Mouse (Mus musculus) liver, embryonic 13.5 days (tissue): Measurements from ENCODE around the gene Dab2ip. TPM values are rescaled to one million over a fixed set of nuclear protein-coding genes. Genes with fewer than 3 reads are reported as not detected.

Experiments used
- ATAC-seq: fragments of 200-750 bp; cut with Nextera tagmentation; 2 replicates; pipeline ENCODE4 v1.8.0; 2017; ENCODE audit warnings: low read depth, mild to moderate bottlenecking, moderate number of reproducible peaks, moderate library complexity
- DNase-seq: peaks from one replicate; pipeline ENCODE4 v3.0.0; 2022
- H3K27ac ChIP-seq: fragments of 300-500 bp; sonication (generic); 2 replicates; pipeline ENCODE4 v1.5.1; 2015; ENCODE audit warnings: moderate library complexity, mild to moderate bottlenecking, inconsistent platforms
- H3K27me3 ChIP-seq: fragments of 300-500 bp; sonication (generic); 2 replicates; pipeline ENCODE4 v1.6.1; 2015; ENCODE audit warnings: mild to moderate bottlenecking, inconsistent platforms
- H3K36me3 ChIP-seq: fragments of 300-500 bp; sonication (generic); 2 replicates; pipeline ENCODE4 v1.6.1; 2015; ENCODE audit warnings: mild to moderate bottlenecking, inconsistent platforms
- H3K4me1 ChIP-seq: fragments of 300-500 bp; sonication (generic); replicated peaks from 2 replicates; pipeline ENCODE4 v1.6.1; 2015; ENCODE audit warnings: inconsistent platforms
- H3K4me2 ChIP-seq: fragments of 300-500 bp; sonication (generic); 2 replicates; pipeline ENCODE4 v1.6.1; 2015; ENCODE audit warnings: inconsistent platforms, mild to moderate bottlenecking, moderate library complexity
- H3K4me3 ChIP-seq: fragments of 300-500 bp; sonication (generic); replicated peaks from 2 replicates; pipeline ENCODE4 v1.5.1; 2015; ENCODE audit warnings: mild to moderate bottlenecking, inconsistent platforms
- H3K9ac ChIP-seq: fragments of 300-500 bp; sonication (generic); 2 replicates; pipeline ENCODE4 v1.6.1; 2015; ENCODE audit warnings: mild to moderate bottlenecking, inconsistent platforms
- H3K9me3 ChIP-seq: fragments of 300-500 bp; sonication (generic); replicated peaks from 2 replicates; pipeline ENCODE4 v1.6.1; 2016; ENCODE audit warnings: inconsistent platforms
- WGBS: fragments of 180-500 bp; shearing (Covaris S2); methylation state at CpG from one replicate; pipeline ENCODE4 v1.1.7; 2015; ENCODE audit not compliant: insufficient replicate concordance; 5-methylcytosine and 5-hydroxymethylcytosine counted together
- polyA plus RNA-seq: library from polyadenylated mRNA; unstranded; fragments of >200 nt; fragmentation: Nextera tagmentation; extraction: Ambion mirVana; gene quantifications from 2 replicates; pipeline ENCODE4 v1.2.1, GENCODE M21; 2015

Dab2ip gene
- polyA plus RNA-seq, 1 experiment from 2014 or later = 6.7 TPM

DNA sequence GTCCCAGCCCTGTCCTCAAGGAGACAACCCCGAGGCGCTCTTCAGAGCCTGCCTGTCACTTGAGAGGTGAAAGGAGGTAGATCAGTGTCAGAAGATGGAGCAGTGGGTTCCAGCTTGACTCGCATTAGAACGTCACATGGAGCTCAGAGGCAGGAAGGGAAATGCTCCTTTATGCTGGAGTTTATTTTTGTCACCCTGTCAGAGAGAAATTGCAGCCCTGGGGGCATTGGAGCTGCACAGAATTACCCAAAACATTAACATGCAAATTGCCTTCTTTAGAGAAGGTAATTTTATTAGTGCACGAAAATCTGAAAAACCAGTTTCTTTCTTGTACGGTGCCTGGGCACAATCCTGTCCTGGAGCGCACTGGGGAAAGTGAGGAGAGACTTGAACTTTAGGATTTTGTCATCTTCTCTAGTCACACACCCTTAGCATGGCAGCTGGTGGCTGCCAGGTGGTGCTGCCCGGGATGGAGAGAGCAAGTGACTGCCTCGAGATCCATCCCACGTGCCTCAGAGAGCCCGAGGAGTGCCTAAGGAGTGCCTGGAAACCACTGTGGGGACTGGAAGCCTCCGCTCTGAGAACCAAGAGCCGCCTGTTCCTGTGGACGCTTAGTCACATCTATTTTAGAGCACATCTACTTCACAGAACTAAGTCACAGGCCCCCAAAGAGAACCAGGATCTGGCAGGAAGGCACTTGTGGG, 209.9 kb downstream of the Dab2ip start:
- no peak overlapping the region for H3K27ac ChIP-seq
- no peak overlapping the region for H3K4me2 ChIP-seq
- no peaks in the 10 kb centered on the region for H3K9me3 ChIP-seq
- no peaks in the 10 kb centered on the region for H3K27me3 ChIP-seq
- no peak for ATAC-seq
- no peaks in the 10 kb centered on the region for H3K36me3 ChIP-seq
- no peaks in the 10 kb centered on the region for H3K4me1 ChIP-seq
- no peak overlapping the region for H3K9ac ChIP-seq
- no peak overlapping the region for H3K4me3 ChIP-seq
- 34% methylated on average over 14 of the region's 14 CpGs for WGBS
- DNase-seq = no peak

DNA sequence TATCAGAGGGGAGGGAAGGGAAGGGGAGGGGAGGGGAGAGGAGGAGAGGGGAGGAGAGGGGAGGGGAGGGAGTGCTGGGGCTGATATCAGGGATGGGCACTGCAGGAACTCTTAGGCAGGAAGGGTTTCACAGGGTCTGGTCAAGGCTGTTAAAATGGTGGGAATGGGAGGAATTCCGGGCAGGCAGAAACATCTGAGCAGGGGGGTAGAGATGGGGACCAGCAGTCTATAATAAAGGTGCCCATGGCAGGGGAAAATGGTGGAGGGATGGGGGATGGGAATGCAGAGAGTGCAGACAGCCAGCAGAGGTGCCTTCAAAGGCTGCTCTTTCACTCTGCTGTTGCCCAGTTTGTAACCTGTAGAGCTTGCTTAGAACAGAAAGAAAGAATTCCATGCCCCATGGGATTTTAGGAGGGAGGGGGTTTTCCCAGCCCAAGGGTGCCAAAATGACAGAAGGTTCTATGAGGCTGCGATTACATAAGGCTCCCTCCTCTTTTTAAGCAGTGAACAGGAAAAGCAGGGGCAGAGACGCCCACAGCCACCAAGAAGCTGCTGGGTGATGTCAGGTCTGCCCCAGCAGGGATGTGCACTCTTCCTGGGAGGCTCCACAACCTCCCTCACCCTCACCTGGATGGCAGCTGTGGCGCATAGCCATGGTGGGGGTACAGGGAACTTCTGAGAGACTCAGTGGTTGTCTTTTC, 210.6 kb downstream of the Dab2ip start:
- Histone ChIP-seq H3K4me3 (no peak overlapping the region), H3K4me1 (no peaks in the 10 kb centered on the region), H3K27ac (no peak overlapping the region), H3K9ac (no peak overlapping the region), H3K9me3 (no peaks in the 10 kb centered on the region), H3K36me3 (no peaks in the 10 kb centered on the region), H3K27me3 (no peaks in the 10 kb centered on the region), H3K4me2 (no peak overlapping the region)
- WGBS = 36% methylated on average over 4 of the region's 4 CpGs
- ATAC-seq = 0 out of 2 replicates have a peak, but pooled peaks have one; percentile 18
- DNase-seq = no peak

DNA sequence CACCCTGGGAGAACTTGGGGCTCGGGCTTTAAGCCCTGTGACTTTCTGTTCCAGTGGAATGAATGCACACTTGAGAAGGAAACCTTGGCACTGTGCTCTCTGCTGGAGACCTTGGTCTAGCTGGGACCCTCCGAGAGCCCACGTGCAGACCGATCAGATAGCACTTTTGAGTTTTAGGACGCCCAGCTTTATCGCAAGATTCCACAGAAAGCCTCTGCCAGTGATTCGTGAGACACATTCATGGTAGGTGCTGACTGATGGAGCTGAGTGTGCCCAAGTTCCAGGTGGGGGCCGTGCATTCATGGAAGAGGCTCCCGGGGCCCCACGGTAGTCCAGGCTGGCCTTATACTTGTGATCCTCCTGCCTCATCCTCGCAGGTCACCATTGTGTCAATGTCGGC, 211.3 kb downstream of the Dab2ip start:
- no peak overlapping the region for H3K4me2 ChIP-seq
- no peak overlapping the region for H3K4me3 ChIP-seq
- no peak overlapping the region for H3K9ac ChIP-seq
- DNase-seq (no peak), ATAC-seq (no peak)
- H3K9me3 ChIP-seq = no peaks in the 10 kb centered on the region
- no peaks in the 10 kb centered on the region for H3K4me1 ChIP-seq
- no peak overlapping the region for H3K27ac ChIP-seq
- WGBS = 69% methylated on average over 12 of the region's 12 CpGs
- no peaks in the 10 kb centered on the region for H3K36me3 ChIP-seq
- H3K27me3 ChIP-seq = no peaks in the 10 kb centered on the region

DNA sequence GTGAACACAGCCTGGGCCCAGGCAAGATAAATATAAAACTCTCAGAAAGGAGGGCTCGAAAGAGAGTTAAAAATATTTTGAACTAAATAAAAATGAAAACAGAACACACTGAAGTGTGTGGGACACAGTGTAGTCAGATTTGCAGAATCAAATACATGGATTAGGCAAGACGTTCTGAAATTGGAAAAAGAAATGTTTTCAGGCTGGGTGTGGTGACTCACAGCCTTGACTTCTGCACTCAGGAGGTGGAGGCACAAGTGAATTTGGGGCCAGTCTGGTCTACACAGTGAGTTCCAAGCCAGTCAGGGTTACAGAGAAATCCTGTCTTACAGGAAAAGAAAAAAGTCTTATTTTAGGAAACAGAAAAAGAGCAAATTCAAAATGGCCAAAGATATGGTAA, 212.5 kb downstream of the Dab2ip start:
- no peaks in the 10 kb centered on the region for H3K27me3 ChIP-seq
- H3K27ac ChIP-seq = no peak overlapping the region
- WGBS = 62% methylated on average over 2 of the region's 2 CpGs
- H3K9me3 ChIP-seq = no peaks in the 10 kb centered on the region
- no peak for DNase-seq
- no peak overlapping the region for H3K4me2 ChIP-seq
- no peak for ATAC-seq
- H3K9ac ChIP-seq = no peak overlapping the region
- H3K4me1 ChIP-seq = no peaks in the 10 kb centered on the region
- no peaks in the 10 kb centered on the region for H3K36me3 ChIP-seq
- no peak overlapping the region for H3K4me3 ChIP-seq

DNA sequence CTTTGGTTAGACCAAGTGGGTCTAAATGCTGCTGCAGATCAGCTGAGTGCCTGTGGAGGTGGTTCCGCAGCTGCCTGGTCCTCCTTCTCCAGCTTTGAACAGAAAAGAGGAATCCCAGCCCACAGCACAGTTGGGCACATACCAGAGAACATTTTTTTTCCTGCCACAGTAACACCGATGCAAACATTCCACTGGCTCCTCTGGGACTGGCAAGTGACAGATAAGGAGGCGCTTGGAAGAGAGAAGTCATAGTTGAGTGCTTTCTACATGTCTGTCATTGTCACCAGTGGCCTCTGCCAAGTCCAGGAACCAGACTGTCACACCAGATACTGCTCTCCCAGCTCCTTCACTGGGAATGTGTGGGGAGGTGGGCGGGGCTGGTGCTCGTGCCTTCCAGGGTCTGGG, 217.6 kb downstream of the Dab2ip start:
- Histone ChIP-seq H3K4me1 (no peaks in the 10 kb centered on the region), H3K36me3 (no peaks in the 10 kb centered on the region), H3K27ac (no peak overlapping the region), H3K9me3 (no peaks in the 10 kb centered on the region), H3K9ac (no peak overlapping the region), H3K4me3 (no peak overlapping the region), H3K4me2 (no peak overlapping the region), H3K27me3 (no peaks in the 10 kb centered on the region)
- ATAC-seq (no peak), DNase-seq (no peak)
- 34% methylated on average over 5 of the region's 5 CpGs for WGBS

DNA sequence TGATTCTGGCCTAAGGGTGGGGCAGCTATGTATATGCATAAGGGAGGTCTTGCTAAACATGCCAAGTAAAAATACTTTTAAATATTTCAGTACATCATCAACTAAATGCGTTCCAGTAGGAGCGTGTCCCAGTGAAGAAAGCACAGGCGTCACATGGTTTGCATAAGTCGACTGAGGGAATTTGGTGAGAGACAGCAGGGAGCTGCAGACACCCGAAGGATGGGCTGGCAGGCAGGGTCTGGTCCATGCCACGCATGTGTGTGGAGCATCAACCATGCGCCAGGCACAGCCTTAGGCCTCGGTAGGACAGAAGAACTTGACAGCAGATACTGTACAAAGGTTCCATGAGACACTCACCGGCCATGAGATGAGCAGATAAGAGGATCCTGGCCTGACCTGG, 218.9 kb downstream of the Dab2ip start:
- H3K9me3 ChIP-seq = no peaks in the 10 kb centered on the region
- no peaks in the 10 kb centered on the region for H3K36me3 ChIP-seq
- no peak overlapping the region for H3K4me3 ChIP-seq
- no peak for ATAC-seq
- WGBS = 67% methylated on average over 9 of the region's 9 CpGs
- H3K27me3 ChIP-seq = no peaks in the 10 kb centered on the region
- DNase-seq = no peak
- no peak overlapping the region for H3K27ac ChIP-seq
- H3K9ac ChIP-seq = no peak overlapping the region
- no peaks in the 10 kb centered on the region for H3K4me1 ChIP-seq
- H3K4me2 ChIP-seq = no peak overlapping the region

DNA sequence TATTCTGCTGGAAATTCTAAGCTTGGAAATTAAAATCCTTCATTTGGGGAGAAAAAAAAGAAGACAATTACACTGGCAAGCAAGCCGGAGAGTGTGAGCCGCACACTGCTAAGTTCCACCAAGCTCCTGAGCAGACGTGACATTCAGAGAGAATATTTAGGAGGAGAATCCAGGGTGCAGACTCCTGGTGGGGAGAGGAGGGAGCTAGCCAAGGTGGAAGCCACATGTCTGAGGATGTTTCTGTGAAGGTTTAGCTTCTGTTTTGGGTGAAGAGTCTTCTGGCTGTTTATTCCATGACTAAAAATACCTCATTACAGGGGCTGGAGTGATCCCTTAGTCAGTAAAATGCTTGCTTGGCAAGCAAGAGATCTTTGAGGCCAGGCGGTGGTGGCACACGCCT, 221.2 kb downstream of the Dab2ip start:
- no peaks in the 10 kb centered on the region for H3K36me3 ChIP-seq
- no peaks in the 10 kb centered on the region for H3K9me3 ChIP-seq
- no peaks in the 10 kb centered on the region for H3K4me1 ChIP-seq
- WGBS = 81% methylated on average over 5 of the region's 5 CpGs
- H3K4me2 ChIP-seq = no peak overlapping the region
- no peaks in the 10 kb centered on the region for H3K27me3 ChIP-seq
- no peak for DNase-seq
- H3K9ac ChIP-seq = no peak overlapping the region
- ATAC-seq = no peak
- H3K27ac ChIP-seq = no peak overlapping the region
- H3K4me3 ChIP-seq = no peak overlapping the region

Other genes with a start within 250 kb of the Dab2ip start
- 128 and 160 TPM in 2 replicates for gene Stom, start 221.3 kb upstream of the Dab2ip start, polyA plus RNA-seq
- not detected in 2 replicates for gene 4930568D16Rik, start 190.5 kb upstream of the Dab2ip start, polyA plus RNA-seq
- not detected in 2 replicates for gene 4930402F06Rik, start 161.1 kb upstream of the Dab2ip start, polyA plus RNA-seq
- 7.8 and 9.4 TPM in 2 replicates for gene Ggta1, start 95.0 kb upstream of the Dab2ip start, polyA plus RNA-seq